Mouse (Mus musculus) forebrain, postnatal 0 days (tissue): ENCODE results near the gene Txnrd2. TPM values are rescaled to one million over a fixed set of nuclear protein-coding genes. Genes with fewer than 3 reads are reported as not detected.
A peak's percentile ranks its signal among the peaks of the same experiment; 100 is the strongest.

Experiments
- ATAC-seq: fragments of 200-750 bp; cut with Nextera tagmentation; 2 replicates; pipeline ENCODE4 v1.8.0; 2017; ENCODE audit warnings: mild to moderate bottlenecking, moderate library complexity
- DNase-seq: peaks from one replicate; pipeline ENCODE4 v3.0.0-alpha.2; 2015
- H3K27ac ChIP-seq: fragments of 300-500 bp; sonication (generic); 2 replicates; pipeline ENCODE4 v1.5.1; 2014; ENCODE audit warnings: low read depth, mild to moderate bottlenecking, antibody characterized with exemption, low read length, moderate library complexity, mixed read lengths
- H3K27me3 ChIP-seq: fragments of 300-500 bp; sonication (generic); 2 replicates; pipeline ENCODE4 v1.6.1; 2014; ENCODE audit warnings: mild to moderate bottlenecking, low read length, mixed read lengths; ENCODE audit not compliant: insufficient read depth
- H3K36me3 ChIP-seq: fragments of 300-500 bp; sonication (generic); 2 replicates; pipeline ENCODE4 v1.6.1; 2014; ENCODE audit warnings: mild to moderate bottlenecking, moderate library complexity; ENCODE audit not compliant: insufficient read depth
- H3K4me1 ChIP-seq: fragments of 300-500 bp; sonication (generic); 2 replicates; pipeline ENCODE4 v1.6.1; 2014; ENCODE audit warnings: antibody characterized with exemption; ENCODE audit not compliant: insufficient read depth
- H3K4me2 ChIP-seq: fragments of 300-500 bp; sonication (generic); 2 replicates; pipeline ENCODE4 v1.6.1; 2014; ENCODE audit warnings: low read depth, mild to moderate bottlenecking, moderate library complexity
- H3K4me3 ChIP-seq: fragments of 300-500 bp; sonication (generic); 2 replicates; pipeline ENCODE4 v1.5.1; 2014; ENCODE audit warnings: low read depth, low read length, mixed read lengths
- H3K9ac ChIP-seq: fragments of 300-500 bp; sonication (generic); 2 replicates; pipeline ENCODE4 v1.6.1; 2014; ENCODE audit warnings: mild to moderate bottlenecking
- H3K9me3 ChIP-seq: fragments of 300-500 bp; sonication (generic); 2 replicates; pipeline ENCODE4 v1.6.1; 2016; ENCODE audit warnings: low read length
- CTCF ChIP-seq: sonication (generic); IDR thresholded peaks from 2 replicates; pipeline ENCODE4 v1.5.1; 2016; ENCODE audit warnings: antibody characterized with exemption, control low read depth, low read depth
- WGBS: fragments of 180-500 bp; shearing (Covaris S2); extraction: QIAGEN DNeasy Blood & Tissue Kit; methylation state at CpG from one replicate; pipeline ENCODE4 v1.1.7; 2014; 5-methylcytosine and 5-hydroxymethylcytosine counted together
- polyA plus RNA-seq: library from polyadenylated mRNA; unstranded; fragments of >200 nt; fragmentation: Nextera tagmentation; extraction: Ambion mirVana; gene quantifications from 2 replicates; pipeline ENCODE4 v1.2.1, GENCODE M21; 2015
- total RNA-seq: library from RNA; depleted of rRNA; stranded (reverse); fragments of >200 nt; gene quantifications from 2 replicates; pipeline ENCODE4 v1.2.3, GENCODE M21; 2014

Gene Txnrd2
- total and polyA plus RNA-seq, 2 experiments from 2014 or later, result 9.7 to 34.4 TPM

DNA sequence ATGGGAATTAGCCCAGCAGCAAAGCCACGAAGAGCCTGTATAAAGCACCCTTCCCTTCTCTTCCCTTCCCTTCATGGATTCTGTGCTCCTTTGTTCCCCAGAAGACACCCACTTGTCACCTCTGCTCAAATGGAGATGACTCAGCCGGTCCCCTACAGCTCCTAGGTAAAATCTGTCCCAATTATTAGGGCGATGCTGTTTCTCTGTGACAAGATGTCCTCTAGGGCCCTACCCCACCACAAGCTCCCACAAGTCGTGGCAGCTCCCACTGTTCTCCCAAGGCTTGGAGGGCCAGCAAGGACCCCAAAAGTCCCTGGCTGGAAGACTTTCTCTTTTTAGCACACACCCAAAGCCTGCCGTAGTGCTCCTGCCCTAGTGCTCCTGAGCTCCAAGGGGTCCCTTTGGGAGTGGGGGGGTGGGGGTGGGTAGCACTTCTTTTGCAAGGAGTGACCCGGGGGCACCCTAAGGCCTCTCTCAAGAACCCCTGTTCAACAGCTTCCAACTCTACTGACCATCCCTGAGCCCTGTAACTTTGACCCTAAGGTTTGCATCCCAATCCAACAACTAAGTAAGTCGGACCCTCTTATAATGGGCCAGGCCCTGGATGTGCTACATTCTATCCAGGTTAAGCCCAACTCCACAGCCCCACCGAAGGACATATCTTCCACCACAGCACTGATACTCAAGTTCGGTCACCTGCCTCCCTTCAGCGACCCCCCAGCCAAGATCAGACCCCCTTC lies 539 bp upstream of the Txnrd2 start:
- Histone ChIP-seq H3K4me2 (peak overlapping the region; percentile 63), H3K9me3 (no peaks in the 10 kb centered on the region), H3K27ac (peak overlapping the region; percentile 80), H3K4me1 (peaks cover 22% of the 10 kb centered on the region; the same call in 1 of the 2 replicates), H3K9ac (peak overlapping the region; percentile 89), H3K4me3 (peak overlapping the region; percentile 85), H3K27me3 (no peaks in the 10 kb centered on the region), H3K36me3 (peaks cover 7% of the 10 kb centered on the region; the same call in 1 of the 2 replicates)
- DNase-seq (no peak), ATAC-seq (peak; percentile 40)
- 18% methylated on average over 10 of the region's 10 CpGs for WGBS
- no peak for TF ChIP-seq CTCF

DNA sequence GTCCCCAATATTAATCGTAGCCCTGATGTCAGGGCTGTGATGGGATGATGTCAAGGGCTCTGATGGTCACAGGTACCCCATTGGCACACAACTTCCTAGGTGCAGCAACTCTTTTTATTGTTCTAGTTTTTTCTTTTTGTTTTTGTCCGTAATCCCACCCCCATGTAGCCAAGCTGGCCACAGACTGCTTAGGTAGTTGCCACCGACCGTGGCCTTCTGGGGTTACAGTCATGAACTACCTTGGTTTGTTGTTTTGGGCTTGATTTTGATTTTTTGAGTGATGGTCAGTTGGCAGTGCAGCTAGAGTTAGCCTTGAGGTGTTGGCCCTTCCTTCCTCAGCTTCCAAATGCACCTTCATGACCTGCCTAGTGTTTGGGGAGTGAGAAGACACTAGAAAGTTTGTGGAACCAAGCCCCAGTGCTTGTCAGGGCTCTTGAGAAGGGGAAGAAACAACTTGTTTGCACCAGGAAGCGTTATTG lies 657 bp downstream of the Txnrd2 start, which contains the start of gene Comt:
Comt (minus strand) TSS at position 51 of the 479 bp plus-strand sequence.
- peak within 1 kb of the TSS; percentile 89 for H3K9ac ChIP-seq
- H3K27me3 ChIP-seq, result no peaks in the 10 kb centered on the region
- H3K4me2 ChIP-seq, result peak within 1 kb of the TSS; percentile 63
- H3K9me3 ChIP-seq, result no peaks in the 10 kb centered on the region
- no peak for TF ChIP-seq CTCF
- peaks cover under 1% of the 10 kb centered on the region; the same call in 1 of the 2 replicates for H3K36me3 ChIP-seq
- H3K4me3 ChIP-seq, result peak within 1 kb of the TSS; percentile 85
- H3K27ac ChIP-seq, result peak within 1 kb of the TSS; percentile 80
- 55% methylated on average over 5 of the region's 5 CpGs for WGBS
- DNase-seq (no peak), ATAC-seq (no peak)
- H3K4me1 ChIP-seq, result peaks cover 22% of the 10 kb centered on the region; the same call in 1 of the 2 replicates

DNA sequence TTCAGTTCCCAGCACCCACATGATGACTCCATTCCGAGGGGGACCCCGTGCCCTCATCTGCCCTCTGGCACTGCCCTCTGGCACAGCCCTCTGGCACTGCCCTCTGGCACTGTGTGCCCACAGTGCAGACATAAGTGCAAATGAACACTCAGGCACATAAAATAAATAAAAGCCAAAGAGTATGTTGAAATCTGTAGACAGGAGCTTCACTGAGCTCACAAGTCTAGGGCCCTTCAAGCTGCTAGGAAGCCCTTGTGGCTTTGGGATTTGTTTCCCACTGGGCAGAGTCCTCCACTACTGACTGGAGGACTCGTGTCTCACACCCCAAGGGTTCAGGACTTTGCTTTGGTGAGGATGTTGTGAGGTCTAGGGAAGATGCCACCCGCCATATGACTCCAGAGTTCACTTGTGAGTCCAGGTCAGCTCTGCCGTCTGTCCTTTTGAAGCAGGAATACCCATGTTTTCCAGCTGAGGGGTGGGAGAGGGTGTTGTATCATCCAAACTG lies 1.9 kb downstream of the Txnrd2 start:
- Histone ChIP-seq H3K4me3 (no peak overlapping the region), H3K36me3 (no peaks in the 10 kb centered on the region), H3K9ac (no peak overlapping the region), H3K27me3 (no peaks in the 10 kb centered on the region), H3K27ac (no peak overlapping the region), H3K9me3 (no peaks in the 10 kb centered on the region), H3K4me2 (no peak overlapping the region), H3K4me1 (peaks cover 22% of the 10 kb centered on the region; the same call in 1 of the 2 replicates)
- DNase-seq (no peak), ATAC-seq (no peak)
- WGBS, result 83% methylated on average over 5 of the region's 5 CpGs
- TF ChIP-seq CTCF, result no peak

DNA sequence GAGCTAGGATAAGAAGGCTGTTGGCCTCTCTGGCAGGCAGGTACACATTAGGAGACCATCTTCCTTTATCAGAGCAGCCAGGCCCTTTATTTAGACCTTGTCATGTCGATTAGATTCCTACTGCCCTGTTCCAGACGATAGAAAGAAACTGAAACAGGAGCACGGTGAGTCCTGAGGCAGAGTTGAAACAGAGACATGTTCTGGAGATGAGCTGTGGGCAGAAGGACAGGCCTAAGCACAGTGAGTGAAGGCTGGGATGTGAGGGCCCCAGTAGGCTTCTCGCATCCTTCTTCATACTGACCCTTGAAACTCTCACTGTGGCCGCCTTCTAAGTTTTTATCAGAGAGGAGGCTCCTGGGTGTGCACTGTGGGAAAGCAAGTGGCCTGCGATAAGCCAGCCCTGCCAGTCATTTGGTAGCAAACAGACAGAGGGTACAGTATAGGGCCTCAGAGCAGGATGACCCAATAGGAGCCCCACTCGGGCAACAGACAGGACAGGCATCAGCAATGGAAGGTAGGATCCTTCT lies 2.4 kb downstream of the Txnrd2 start:
- Histone ChIP-seq H3K36me3 (no peaks in the 10 kb centered on the region), H3K4me1 (peaks cover 22% of the 10 kb centered on the region; the same call in 1 of the 2 replicates), H3K27ac (no peak overlapping the region), H3K27me3 (no peaks in the 10 kb centered on the region), H3K9ac (no peak overlapping the region), H3K4me2 (no peak overlapping the region), H3K4me3 (no peak overlapping the region), H3K9me3 (no peaks in the 10 kb centered on the region)
- 89% methylated on average over 7 of the region's 7 CpGs for WGBS
- DNase-seq (no peak), ATAC-seq (no peak)
- no peak for TF ChIP-seq CTCF

DNA sequence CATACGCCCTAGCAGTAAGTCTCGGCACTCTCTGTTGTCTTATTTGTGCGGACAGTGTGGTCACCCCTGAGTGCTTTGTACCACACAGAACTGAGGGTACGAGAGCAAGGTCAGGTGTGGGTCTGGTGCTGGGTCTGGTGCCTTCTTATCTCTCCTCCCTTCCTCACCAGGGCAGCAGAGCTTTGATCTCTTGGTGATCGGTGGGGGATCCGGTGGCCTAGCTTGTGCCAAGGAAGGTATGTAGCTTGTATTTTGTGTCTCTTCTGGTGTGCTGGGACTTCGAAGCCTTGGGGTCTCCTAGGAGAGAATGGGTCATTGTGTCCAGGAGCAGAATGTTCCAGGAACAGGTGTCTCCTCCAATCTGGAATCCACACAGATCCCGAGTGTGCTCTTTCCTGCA lies 3.5 kb downstream of the Txnrd2 start:
- H3K27me3 ChIP-seq, result no peaks in the 10 kb centered on the region
- H3K27ac ChIP-seq, result no peak overlapping the region
- 93% methylated on average over 8 of the region's 8 CpGs for WGBS
- ATAC-seq, result no peak
- no peaks in the 10 kb centered on the region for H3K9me3 ChIP-seq
- H3K36me3 ChIP-seq, result no peaks in the 10 kb centered on the region
- H3K4me3 ChIP-seq, result no peak overlapping the region
- H3K9ac ChIP-seq, result no peak overlapping the region
- H3K4me2 ChIP-seq, result no peak overlapping the region
- DNase-seq, result no peak
- no peak for TF ChIP-seq CTCF
- peaks cover 17% of the 10 kb centered on the region; the same call in 1 of the 2 replicates for H3K4me1 ChIP-seq

DNA sequence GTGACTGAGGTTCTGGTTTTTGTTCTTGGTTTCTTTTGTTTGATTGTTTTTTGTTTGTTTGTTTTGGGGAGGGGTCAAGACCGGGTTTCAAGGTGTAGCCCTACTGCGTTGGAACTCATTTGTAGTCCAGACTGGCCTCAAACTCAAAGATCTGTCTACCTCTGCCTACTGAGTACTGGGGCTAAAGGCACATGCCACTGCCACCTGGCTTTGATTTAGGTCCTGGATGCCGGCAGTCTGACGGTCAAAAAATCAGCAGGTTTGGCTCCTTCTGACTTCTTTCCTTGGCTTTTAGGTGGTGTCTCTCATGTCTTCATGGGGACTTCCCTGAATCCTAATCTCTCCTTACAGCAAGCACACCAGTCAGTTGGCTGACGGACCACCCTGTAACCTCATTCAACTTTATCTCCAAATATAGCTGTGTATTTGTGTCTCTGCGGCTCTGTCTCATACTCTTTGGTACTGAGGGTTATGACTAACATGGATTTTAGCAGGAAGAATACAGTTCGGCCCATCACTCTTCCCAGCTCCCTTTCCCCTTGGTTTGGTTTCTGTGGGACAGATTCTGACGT lies 4.5 kb downstream of the Txnrd2 start:
- no peak overlapping the region for H3K4me2 ChIP-seq
- no peaks in the 10 kb centered on the region for H3K9me3 ChIP-seq
- DNase-seq (no peak), ATAC-seq (no peak)
- no peak overlapping the region for H3K4me3 ChIP-seq
- no peak overlapping the region for H3K27ac ChIP-seq
- H3K36me3 ChIP-seq, result no peaks in the 10 kb centered on the region
- no peak for TF ChIP-seq CTCF
- WGBS, result 87% methylated on average over 8 of the region's 8 CpGs
- no peak overlapping the region for H3K9ac ChIP-seq
- H3K4me1 ChIP-seq, result peaks cover 8% of the 10 kb centered on the region; the same call in 1 of the 2 replicates
- H3K27me3 ChIP-seq, result no peaks in the 10 kb centered on the region
